Mouse (Mus musculus) limb, embryonic 14.5 days (tissue): ENCODE results near the gene Hbq1b. TPM values are rescaled to one million over a fixed set of nuclear protein-coding genes. Genes with fewer than 3 reads are reported as not detected.
A peak's percentile ranks its signal among the peaks of the same experiment; 100 is the strongest.

Source experiments
- ATAC-seq: fragments of 200-750 bp; cut with Nextera tagmentation; 2 replicates; pipeline ENCODE4 v1.8.0; 2017; ENCODE audit warnings: low read depth, moderate number of reproducible peaks, moderate TSS enrichment; ENCODE audit not compliant: low FRiP score
- DNase-seq: peaks from one replicate; pipeline ENCODE4 v3.0.0-alpha.2; 2015; ENCODE audit warnings: low spot score
- H3K27ac ChIP-seq: fragments of 300-500 bp; sonication (generic); replicated peaks from 2 replicates; pipeline ENCODE4 v1.5.1; 2014; ENCODE audit warnings: low read depth, mild to moderate bottlenecking, low read length, moderate library complexity, mixed read lengths
- H3K27me3 ChIP-seq: fragments of 300-500 bp; sonication (generic); 2 replicates; pipeline ENCODE4 v1.6.1; 2014; ENCODE audit warnings: low read length, mixed read lengths; ENCODE audit not compliant: control insufficient read depth, insufficient read depth
- H3K36me3 ChIP-seq: fragments of 300-500 bp; sonication (generic); 2 replicates; pipeline ENCODE4 v1.6.1; 2014; ENCODE audit warnings: mild to moderate bottlenecking, low read length, moderate library complexity, mixed read lengths; ENCODE audit not compliant: control insufficient read depth, insufficient read depth
- H3K4me1 ChIP-seq: fragments of 300-500 bp; sonication (generic); 2 replicates; pipeline ENCODE4 v1.6.1; 2014; ENCODE audit warnings: antibody characterized with exemption, low read length, mixed read lengths; ENCODE audit not compliant: control insufficient read depth, insufficient read depth
- H3K4me2 ChIP-seq: fragments of 300-500 bp; sonication (generic); replicated peaks from 2 replicates; pipeline ENCODE4 v1.6.1; 2014; ENCODE audit warnings: low read depth, mild to moderate bottlenecking, low read length, moderate library complexity; ENCODE audit not compliant: severe bottlenecking
- H3K4me3 ChIP-seq: fragments of 300-500 bp; sonication (generic); replicated peaks from 2 replicates; pipeline ENCODE4 v1.5.1; 2014; ENCODE audit warnings: low read length
- H3K9ac ChIP-seq: fragments of 300-500 bp; sonication (generic); 2 replicates; pipeline ENCODE4 v1.6.1; 2014; ENCODE audit warnings: mild to moderate bottlenecking, low read depth, low read length, moderate library complexity; ENCODE audit not compliant: severe bottlenecking
- H3K9me3 ChIP-seq: fragments of 300-500 bp; sonication (generic); 2 replicates; pipeline ENCODE4 v1.6.1; 2016; ENCODE audit warnings: low read length; ENCODE audit not compliant: control insufficient read depth
- POLR2A ChIP-seq: fragments of 200-500 bp; IDR thresholded peaks from 2 replicates; pipeline ENCODE4 v1.8.0; 2012; ENCODE audit warnings: inconsistent platforms, mild to moderate bottlenecking, moderate library complexity, borderline replicate concordance; ENCODE audit not compliant: insufficient read depth, insufficient read length; ENCODE audit errors: extremely low read depth
- WGBS: fragments of 180-500 bp; shearing (Covaris S2); extraction: QIAGEN DNeasy Blood & Tissue Kit; methylation state at CpG from one replicate; pipeline ENCODE4 v1.1.7; 2014; 5-methylcytosine and 5-hydroxymethylcytosine counted together
- polyA plus RNA-seq, 2 experiments: library from polyadenylated mRNA; depleted of rRNA in 1 of 2; stranded (reverse) in 1 of 2; unstranded in 1 of 2; fragments of >200 nt; fragmentation: Nextera tagmentation in 1 of 2; extraction: Ambion mirVana in 1 of 2; gene quantifications; 2 replicates each; pipeline versions ENCODE4 v1.2.1 to v1.2.3; 2012 to 2014

The Hbq1b gene
- polyA plus RNA-seq, 2 experiments, result 0.87 to 1.1 TPM

GRCm38 (mm10) chr11:32262674-32263415 lies 23.9 kb upstream of the Hbq1b start:
- H3K4me1 ChIP-seq, result 0 out of 2 replicates have a peak, but pooled peaks cover under 1% of the 10 kb centered on the region
- no peak overlapping the region for H3K9ac ChIP-seq
- H3K4me2 ChIP-seq, result no peak overlapping the region
- no peak for DNase-seq
- no peak for ATAC-seq
- no peak overlapping the region for H3K4me3 ChIP-seq
- no peaks in the 10 kb centered on the region for H3K27me3 ChIP-seq
- TF ChIP-seq POLR2A, result no peak
- H3K27ac ChIP-seq, result no peak overlapping the region
- WGBS, result 74% methylated on average over 10 of the region's 10 CpGs
- no peaks in the 10 kb centered on the region for H3K9me3 ChIP-seq
- peaks cover 24% of the 10 kb centered on the region for H3K36me3 ChIP-seq

DNA sequence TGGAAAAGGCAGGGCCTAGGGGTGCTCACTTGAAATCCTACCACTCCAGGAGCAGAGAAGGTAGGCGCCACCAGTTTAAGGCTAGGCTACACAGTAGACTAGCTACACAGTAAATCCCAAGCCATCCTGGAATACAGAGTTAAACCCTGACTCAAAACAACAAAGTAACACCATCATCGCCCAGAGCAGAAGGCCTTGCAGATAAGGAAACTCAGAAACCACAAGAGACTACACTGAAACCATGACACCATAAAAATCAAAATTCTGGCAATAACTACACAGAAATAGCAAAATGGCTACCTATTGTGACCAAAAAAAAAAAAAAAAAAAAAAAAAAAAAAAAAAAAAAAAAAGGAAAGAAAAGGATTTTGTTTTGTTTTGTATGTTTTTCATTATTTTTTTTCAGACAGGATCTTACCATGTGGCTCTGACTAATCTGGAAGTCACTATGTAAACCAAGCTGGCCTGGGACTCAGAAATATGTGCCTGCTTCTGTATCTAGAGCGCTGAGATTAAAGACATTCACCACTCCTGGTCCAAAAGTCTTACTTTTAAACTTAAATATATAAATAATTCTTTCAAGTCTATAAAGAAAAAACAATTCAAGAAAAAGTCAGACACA lies 21.5 kb upstream of the Hbq1b start:
- Histone ChIP-seq H3K9me3 (no peaks in the 10 kb centered on the region), H3K4me1 (0 out of 2 replicates have a peak, but pooled peaks cover 4% of the 10 kb centered on the region), H3K27ac (no peak overlapping the region; the same call in 1 of the 2 replicates), H3K4me2 (no peak overlapping the region), H3K27me3 (no peaks in the 10 kb centered on the region), H3K9ac (no peak overlapping the region), H3K4me3 (no peak overlapping the region), H3K36me3 (peaks cover 22% of the 10 kb centered on the region)
- no peak for TF ChIP-seq POLR2A
- DNase-seq (no peak), ATAC-seq (no peak)
- 88% methylated on average over 3 of the region's 3 CpGs for WGBS

DNA sequence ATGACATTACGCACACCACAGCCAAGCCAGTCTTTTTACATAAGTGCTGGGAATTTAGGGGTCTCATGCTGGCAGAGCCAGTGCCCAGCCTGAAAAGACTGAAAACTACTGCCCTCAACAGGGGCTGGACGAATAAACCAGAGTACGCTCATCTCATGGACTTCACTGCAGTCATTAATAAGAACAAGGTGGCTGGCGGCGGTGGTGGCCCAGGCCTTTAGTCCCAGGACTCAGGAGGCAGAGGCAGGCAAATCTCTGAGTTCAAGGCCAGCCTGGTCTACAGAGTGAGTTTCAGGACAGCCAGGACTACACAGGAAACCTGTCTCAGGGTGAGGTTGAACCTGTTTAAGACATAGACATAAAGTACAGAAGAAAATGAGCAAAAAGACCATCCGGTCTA lies 20.6 kb upstream of the Hbq1b start:
- 89% methylated on average over 6 of the region's 6 CpGs for WGBS
- DNase-seq (no peak), ATAC-seq (no peak)
- Histone ChIP-seq H3K27ac (no peak overlapping the region), H3K4me2 (no peak overlapping the region), H3K9me3 (no peaks in the 10 kb centered on the region), H3K36me3 (peaks cover 13% of the 10 kb centered on the region; the same call in 1 of the 2 replicates), H3K4me1 (0 out of 2 replicates have a peak, but pooled peaks cover 4% of the 10 kb centered on the region), H3K4me3 (no peak overlapping the region), H3K9ac (0 out of 2 replicates have a peak overlapping the region, but pooled peaks have one; percentile 21), H3K27me3 (no peaks in the 10 kb centered on the region)
- TF ChIP-seq POLR2A, result no peak

- Histone ChIP-seq H3K9me3 (no peaks in the 10 kb centered on the region), H3K4me3 (peak overlapping the region; percentile 80), H3K4me1 (0 out of 2 replicates have a peak, but pooled peaks cover 4% of the 10 kb centered on the region), H3K36me3 (peaks cover 8% of the 10 kb centered on the region; the same call in 1 of the 2 replicates), H3K27ac (peak overlapping the region; percentile 92), H3K9ac (peak overlapping the region; percentile 96), H3K4me2 (peak overlapping the region; percentile 69), H3K27me3 (no peaks in the 10 kb centered on the region)
- WGBS, result 24% methylated on average over 6 of the region's 6 CpGs
- TF ChIP-seq POLR2A, result no peak
- no peak for ATAC-seq
- DNase-seq, result no peak
Observed at GRCm38 (mm10) chr11:32266776-32267175, 20.0 kb upstream of the Hbq1b start.

- Histone ChIP-seq H3K4me3 (peak within 1 kb of the TSS; percentile 80), H3K27me3 (no peaks in the 10 kb centered on the region), H3K36me3 (peaks cover 6% of the 10 kb centered on the region; the same call in 1 of the 2 replicates), H3K9me3 (no peaks in the 10 kb centered on the region), H3K4me2 (peak within 1 kb of the TSS; percentile 69), H3K9ac (peak within 1 kb of the TSS; percentile 96), H3K27ac (peak within 1 kb of the TSS; percentile 92), H3K4me1 (0 out of 2 replicates have a peak, but pooled peaks cover 4% of the 10 kb centered on the region)
- peak; percentile 92 for TF ChIP-seq POLR2A
- under 1% methylated on average over 52 of the region's 54 CpGs for WGBS
- DNase-seq (peak; percentile 95), ATAC-seq (peak; percentile 99)
Observed at GRCm38 (mm10) chr11:32267188-32267884, 19.4 kb upstream of the Hbq1b start, which contains the start of gene Nprl3. TSS of gene Nprl3 (minus strand) at chr11:32267707.
